Mouse (Mus musculus): ENCODE results near the gene Prex1.

Prex1 gene

GRCm38 (mm10) chr2:166713690-166714426, at the start of gene Prex1:
Gene Prex1 (minus strand): TSS chr2:166713832.
- ChIA-PET CTCF (interaction anchor here (0.5 to 1.7 kb wide), 15 partner anchors 33 to 631 kb away, joined by 3 to 13 read pairs (median 4); no protein-coding TSS in a partner anchor), POLR2A (interaction anchor here (0.5 to 4.2 kb wide), 64 partner anchors 9 to 1203 kb away, joined by 3 to 36 read pairs (median 4); partner anchors contain the start of genes Cse1l (in 2 of the 4), Znfx1 (in 2 of the 4) and Arfgef2 (in 1 of the 4))

GRCm38 (mm10) chr2:166757969-166758368, 44.3 kb upstream of the Prex1 start:
- CTCF ChIA-PET = interaction anchor here in 3 of 4 experiments (0.5 to 1.0 kb wide), 3 partner anchors 13 to 951 kb away, joined by 3 read pairs; no protein-coding TSS in a partner anchor
- POLR2A ChIA-PET = interaction anchor here in 1 of 4 experiments (1.3 kb wide), 2 partner anchors 10 to 44 kb away, joined by 3 read pairs; partner anchors contain the start of gene Prex1

GRCm38 (mm10) chr2:166754760-166755159, 41.1 kb upstream of the Prex1 start:
- ChIA-PET CTCF (interaction anchor here in 2 of 4 experiments (0.6 to 2.4 kb wide), 4 partner anchors 9 to 162 kb away, joined by 3 to 10 read pairs (median 5); no protein-coding TSS in a partner anchor), POLR2A (interaction anchor here in 1 of 4 experiments (1.4 kb wide), 1 partner anchor 11 kb away, joined by 4 read pairs; no protein-coding TSS in a partner anchor)

- POLR2A ChIA-PET = interaction anchor here in 3 of 4 experiments (0.6 to 1.4 kb wide), 3 partner anchors 10 to 385 kb away, joined by 4 to 7 read pairs (median 4); no protein-coding TSS in a partner anchor
- CTCF ChIA-PET = interaction anchor here in 3 of 4 experiments (0.6 to 2.4 kb wide), 4 partner anchors 8 to 162 kb away, joined by 3 to 10 read pairs (median 5); no protein-coding TSS in a partner anchor
These were observed 40.6 kb upstream of the Prex1 start for GRCm38 (mm10) chr2:166754194-166754593.

- POLR2A ChIA-PET = interaction anchor here in 3 of 4 experiments (0.6 to 1.1 kb wide), 6 partner anchors 10 to 795 kb away, joined by 3 to 4 read pairs (median 4); no protein-coding TSS in a partner anchor
These were observed 37.1 kb upstream of the Prex1 start for GRCm38 (mm10) chr2:166750620-166751191.

GRCm38 (mm10) chr2:166746261-166746913, 32.8 kb upstream of the Prex1 start:
- ChIA-PET POLR2A (interaction anchor here (0.5 to 2.4 kb wide), 29 partner anchors 9 to 778 kb away, joined by 3 to 10 read pairs (median 4); partner anchors contain the start of gene Prex1 (in 2 of the 4)), CTCF (interaction anchor here (0.6 to 1.2 kb wide), 11 partner anchors 8 to 1079 kb away, joined by 3 to 15 read pairs (median 3); no protein-coding TSS in a partner anchor)

More at GRCm38 (mm10) chr2:166750620-166751191, 37.1 kb upstream of the Prex1 start:
- CTCF ChIA-PET = interaction anchor here in 2 of 4 experiments (0.6 to 1.0 kb wide), 2 partner anchors 16 to 566 kb away, joined by 3 to 4 read pairs; no protein-coding TSS in a partner anchor

- CTCF ChIA-PET = interaction anchor here in 3 of 4 experiments (0.6 to 1.2 kb wide), 11 partner anchors 9 to 1079 kb away, joined by 3 to 15 read pairs (median 3); no protein-coding TSS in a partner anchor
- POLR2A ChIA-PET = interaction anchor here (0.5 to 2.4 kb wide), 26 partner anchors 8 to 777 kb away, joined by 3 to 10 read pairs (median 4); partner anchors contain the start of gene Prex1 (in 2 of the 4)
These were observed 32.2 kb upstream of the Prex1 start for GRCm38 (mm10) chr2:166745849-166746248.

- ChIA-PET POLR2A (interaction anchor here in 1 of 4 experiments (1.8 to 2.2 kb wide), 2 partner anchors 10 to 30 kb away, joined by 4 to 7 read pairs; no protein-coding TSS in a partner anchor), CTCF (interaction anchor here in 1 of 4 experiments (0.6 kb wide), 1 partner anchor 77 kb away, joined by 3 read pairs; no protein-coding TSS in a partner anchor)
These were observed 30.8 kb upstream of the Prex1 start for GRCm38 (mm10) chr2:166744433-166744832.

GRCm38 (mm10) chr2:166743504-166743903, 29.9 kb upstream of the Prex1 start:
- CTCF ChIA-PET = interaction anchor here in 3 of 4 experiments (0.6 to 1.0 kb wide), 4 partner anchors 12 to 455 kb away, joined by 3 to 5 read pairs (median 3); no protein-coding TSS in a partner anchor
- POLR2A ChIA-PET = interaction anchor here in 2 of 4 experiments (0.7 to 2.2 kb wide), 8 partner anchors 11 to 272 kb away, joined by 3 to 7 read pairs (median 3); partner anchors contain the start of genes Arfgef2 (in 1 of the 2) and Ddx27 (in 1 of the 2)

GRCm38 (mm10) chr2:166741445-166741844, 27.8 kb upstream of the Prex1 start:
- ChIA-PET POLR2A (interaction anchor here in 3 of 4 experiments (0.6 to 1.9 kb wide), 7 partner anchors 9 to 919 kb away, joined by 3 to 5 read pairs (median 3); no protein-coding TSS in a partner anchor), CTCF (interaction anchor here in 2 of 4 experiments (1.3 to 2.1 kb wide), 2 partner anchors 40 kb away, joined by 3 to 5 read pairs; no protein-coding TSS in a partner anchor)

GRCm38 (mm10) chr2:166740396-166740795, 26.8 kb upstream of the Prex1 start:
- ChIA-PET POLR2A (interaction anchor here in 3 of 4 experiments (0.7 to 1.9 kb wide), 6 partner anchors 10 to 65 kb away, joined by 3 to 5 read pairs (median 3); partner anchors contain the start of gene Prex1 (in 2 of the 3)), CTCF (interaction anchor here in 3 of 4 experiments (0.5 to 1.3 kb wide), 3 partner anchors 39 to 120 kb away, joined by 3 to 5 read pairs (median 5); no protein-coding TSS in a partner anchor)

GRCm38 (mm10) chr2:166737307-166737706, 23.7 kb upstream of the Prex1 start:
- POLR2A ChIA-PET = interaction anchor here in 2 of 4 experiments (0.6 to 2.6 kb wide), 7 partner anchors 8 to 145 kb away, joined by 3 to 8 read pairs (median 4); partner anchors contain the start of gene Prex1 (in 1 of the 2)
- CTCF ChIA-PET = interaction anchor here in 1 of 4 experiments (0.7 kb wide), 1 partner anchor 44 kb away, joined by 3 read pairs; no protein-coding TSS in a partner anchor

GRCm38 (mm10) chr2:166735469-166736001, 21.9 kb upstream of the Prex1 start:
- ChIA-PET POLR2A (interaction anchor here in 2 of 4 experiments (1.1 to 2.6 kb wide), 3 partner anchors 10 to 34 kb away, joined by 3 to 8 read pairs (median 4); partner anchors contain the start of gene Prex1 (in 1 of the 2)), CTCF (interaction anchor here in 1 of 4 experiments (0.7 kb wide), 1 partner anchor 842 kb away, joined by 3 read pairs; no protein-coding TSS in a partner anchor)

- ChIA-PET POLR2A (no interaction called here), CTCF (no interaction called here)
These were observed 19.2 kb upstream of the Prex1 start for GRCm38 (mm10) chr2:166732860-166733259.

- ChIA-PET POLR2A (no interaction called here), CTCF (no interaction called here)
These were observed 18.5 kb upstream of the Prex1 start for GRCm38 (mm10) chr2:166732146-166732545.

- ChIA-PET POLR2A (interaction anchor here in 3 of 4 experiments (0.7 to 2.8 kb wide), 14 partner anchors 9 to 493 kb away, joined by 3 to 26 read pairs (median 4); partner anchors contain the start of gene Prex1 (in 3 of the 3)), CTCF (interaction anchor here in 3 of 4 experiments (1.1 to 1.3 kb wide), 3 partner anchors 12 to 149 kb away, joined by 3 to 5 read pairs (median 5); no protein-coding TSS in a partner anchor)
These were observed 17.7 kb upstream of the Prex1 start for GRCm38 (mm10) chr2:166731102-166731883.

All from embryonic stem cell, embryonic (primary cell).